Mouse (Mus musculus) ZHBTc4 (cell line): ENCODE measurements around the gene Npas3.

ENCODE experiments used
- DNase-seq: peaks from one replicate; pipeline ENCODE4 v3.0.0-alpha.2; 2011; ENCODE audit warnings: low read depth, low spot score

Npas3 gene

GRCm38 (mm10) chr12:53692471-53692870 lies 444.0 kb downstream of the Npas3 start:
- no peak for DNase-seq

- DNase-seq = no peak
These were observed 445.9 kb downstream of the Npas3 start for GRCm38 (mm10) chr12:53694346-53694745.

GRCm38 (mm10) chr12:53695324-53695723 lies 446.8 kb downstream of the Npas3 start:
- DNase-seq = no peak

- DNase-seq = no peak
These were observed 449.2 kb downstream of the Npas3 start for GRCm38 (mm10) chr12:53697645-53698044.

GRCm38 (mm10) chr12:53698483-53699227 lies 450.2 kb downstream of the Npas3 start:
- no peak for DNase-seq

GRCm38 (mm10) chr12:53719896-53720295 lies 471.4 kb downstream of the Npas3 start:
- peak; percentile 19 for DNase-seq

GRCm38 (mm10) chr12:53722156-53722555 lies 473.7 kb downstream of the Npas3 start:
- DNase-seq = no peak

GRCm38 (mm10) chr12:53722718-53723698 lies 474.5 kb downstream of the Npas3 start:
- no peak for DNase-seq

GRCm38 (mm10) chr12:53729275-53729674 lies 480.8 kb downstream of the Npas3 start:
- no peak for DNase-seq

- DNase-seq = peak; percentile 14
These were observed 490.2 kb downstream of the Npas3 start for GRCm38 (mm10) chr12:53738549-53739292.

- DNase-seq = peak; percentile 3
These were observed 498.2 kb downstream of the Npas3 start for GRCm38 (mm10) chr12:53746653-53747052.

- no peak for DNase-seq
These were observed 500.9 kb downstream of the Npas3 start for GRCm38 (mm10) chr12:53749375-53749774.

- no peak for DNase-seq
These were observed 504.0 kb downstream of the Npas3 start for GRCm38 (mm10) chr12:53752281-53753072.

- no peak for DNase-seq
These were observed 505.0 kb downstream of the Npas3 start for GRCm38 (mm10) chr12:53753368-53753937.

GRCm38 (mm10) chr12:53754236-53754635 lies 505.8 kb downstream of the Npas3 start:
- DNase-seq = no peak

GRCm38 (mm10) chr12:53757631-53758030 lies 509.2 kb downstream of the Npas3 start:
- no peak for DNase-seq

- DNase-seq = no peak
These were observed 509.9 kb downstream of the Npas3 start for GRCm38 (mm10) chr12:53758356-53758755.

GRCm38 (mm10) chr12:53764143-53764542 lies 515.7 kb downstream of the Npas3 start:
- no peak for DNase-seq

GRCm38 (mm10) chr12:53768392-53768791 lies 519.9 kb downstream of the Npas3 start:
- DNase-seq = no peak

- no peak for DNase-seq
These were observed 523.0 kb downstream of the Npas3 start for GRCm38 (mm10) chr12:53771394-53771936.
